Mouse (Mus musculus) splenic B cell, adult 2 months (primary cell): Measurements from ENCODE around the gene Zfp488.

Experiments
- DNase-seq: peaks from one replicate; pipeline ENCODE4 v3.0.0-alpha.2; 2011; ENCODE audit warnings: low read depth, low spot score
- H3K27me3 ChIP-seq: 2 replicates; pipeline ENCODE4 v1.6.1; 2012; ENCODE audit warnings: mild to moderate bottlenecking, low read length, moderate library complexity, mixed read lengths; ENCODE audit not compliant: control insufficient read depth, poor library complexity, insufficient read depth, severe bottlenecking
- H3K36me3 ChIP-seq: 2 replicates; pipeline ENCODE4 v1.6.1; 2012; ENCODE audit warnings: mild to moderate bottlenecking, low read length, moderate library complexity, mixed read lengths; ENCODE audit not compliant: control insufficient read depth, poor library complexity, insufficient read depth, severe bottlenecking

Zfp488 gene

GRCm38 (mm10) chr14:33978604-33979059, at the start of gene Zfp488:
Gene Zfp488, minus strand, starts transcription at chr14:33978764.
- no peaks in the 10 kb centered on the region for H3K27me3 ChIP-seq
- DNase-seq, result no peak
- H3K36me3 ChIP-seq, result no peaks in the 10 kb centered on the region

- DNase-seq, result no peak
- no peaks in the 10 kb centered on the region for H3K36me3 ChIP-seq
- H3K27me3 ChIP-seq, result no peaks in the 10 kb centered on the region
Measured at GRCm38 (mm10) chr14:34026710-34027109, 48.1 kb upstream of the Zfp488 start.

- no peaks in the 10 kb centered on the region for H3K36me3 ChIP-seq
- no peaks in the 10 kb centered on the region for H3K27me3 ChIP-seq
- no peak for DNase-seq
Measured at GRCm38 (mm10) chr14:34016938-34017337, 38.4 kb upstream of the Zfp488 start.

GRCm38 (mm10) chr14:34016381-34016780, 37.8 kb upstream of the Zfp488 start, which contains the start of gene Gm5460:
Gene Gm5460, plus strand, starts transcription at chr14:34016758.
- H3K27me3 ChIP-seq, result no peaks in the 10 kb centered on the region
- no peaks in the 10 kb centered on the region for H3K36me3 ChIP-seq
- DNase-seq, result no peak

GRCm38 (mm10) chr14:34015063-34015462, 36.5 kb upstream of the Zfp488 start, which contains the start of gene Gm30083:
Gene Gm30083, minus strand, starts transcription at chr14:34015182.
- H3K27me3 ChIP-seq, result no peaks in the 10 kb centered on the region
- DNase-seq, result no peak
- no peaks in the 10 kb centered on the region for H3K36me3 ChIP-seq

- DNase-seq, result no peak
- no peaks in the 10 kb centered on the region for H3K36me3 ChIP-seq
- no peaks in the 10 kb centered on the region for H3K27me3 ChIP-seq
Measured at GRCm38 (mm10) chr14:34002358-34002757, 23.8 kb upstream of the Zfp488 start.

GRCm38 (mm10) chr14:34001445-34001844, 22.9 kb upstream of the Zfp488 start:
- no peak for DNase-seq
- no peaks in the 10 kb centered on the region for H3K36me3 ChIP-seq
- H3K27me3 ChIP-seq, result no peaks in the 10 kb centered on the region

- Histone ChIP-seq H3K27me3 (no peaks in the 10 kb centered on the region), H3K36me3 (no peaks in the 10 kb centered on the region)
- no peak for DNase-seq
Measured at GRCm38 (mm10) chr14:34000076-34000475, 21.5 kb upstream of the Zfp488 start.

- DNase-seq, result no peak
- Histone ChIP-seq H3K36me3 (no peaks in the 10 kb centered on the region), H3K27me3 (no peaks in the 10 kb centered on the region)
Measured at GRCm38 (mm10) chr14:33997427-33997826, 18.9 kb upstream of the Zfp488 start.

GRCm38 (mm10) chr14:33993521-33994289, 15.1 kb upstream of the Zfp488 start:
- no peak for DNase-seq

GRCm38 (mm10) chr14:33993051-33993450, 14.5 kb upstream of the Zfp488 start:
- no peak for DNase-seq
- Histone ChIP-seq H3K36me3 (no peaks in the 10 kb centered on the region), H3K27me3 (no peaks in the 10 kb centered on the region)

More at GRCm38 (mm10) chr14:33993521-33994289, 15.1 kb upstream of the Zfp488 start:
- Histone ChIP-seq H3K27me3 (no peaks in the 10 kb centered on the region), H3K36me3 (no peaks in the 10 kb centered on the region)

GRCm38 (mm10) chr14:33991971-33992370, 13.4 kb upstream of the Zfp488 start:
- Histone ChIP-seq H3K27me3 (no peaks in the 10 kb centered on the region), H3K36me3 (no peaks in the 10 kb centered on the region)
- DNase-seq, result no peak

GRCm38 (mm10) chr14:33989201-33989600, 10.6 kb upstream of the Zfp488 start:
- Histone ChIP-seq H3K36me3 (no peaks in the 10 kb centered on the region), H3K27me3 (no peaks in the 10 kb centered on the region)
- no peak for DNase-seq

- Histone ChIP-seq H3K36me3 (no peaks in the 10 kb centered on the region), H3K27me3 (no peaks in the 10 kb centered on the region)
- no peak for DNase-seq
Measured at GRCm38 (mm10) chr14:33977748-33978147, 816 bp downstream of the Zfp488 start.

GRCm38 (mm10) chr14:33974752-33975151, 3.8 kb downstream of the Zfp488 start:
- DNase-seq, result no peak
- Histone ChIP-seq H3K36me3 (no peaks in the 10 kb centered on the region), H3K27me3 (no peaks in the 10 kb centered on the region)
